Mouse (Mus musculus) olfactory bulb, adult 2 months (tissue): ENCODE results near the gene Tbc1d25.

ENCODE experiments used
- CTCF ChIP-seq: fragments of 200-500 bp; IDR thresholded peaks from 2 replicates; pipeline ENCODE4 v1.5.1; 2012; ENCODE audit warnings: low read depth, mild to moderate bottlenecking, low read length, moderate library complexity; ENCODE audit not compliant: insufficient read depth
- POLR2A ChIP-seq: fragments of 200-500 bp; IDR thresholded peaks from 2 replicates; pipeline ENCODE4 v1.6.1; 2012; ENCODE audit warnings: mild to moderate bottlenecking, low read depth, low read length, moderate library complexity; ENCODE audit not compliant: insufficient read depth

DNA sequence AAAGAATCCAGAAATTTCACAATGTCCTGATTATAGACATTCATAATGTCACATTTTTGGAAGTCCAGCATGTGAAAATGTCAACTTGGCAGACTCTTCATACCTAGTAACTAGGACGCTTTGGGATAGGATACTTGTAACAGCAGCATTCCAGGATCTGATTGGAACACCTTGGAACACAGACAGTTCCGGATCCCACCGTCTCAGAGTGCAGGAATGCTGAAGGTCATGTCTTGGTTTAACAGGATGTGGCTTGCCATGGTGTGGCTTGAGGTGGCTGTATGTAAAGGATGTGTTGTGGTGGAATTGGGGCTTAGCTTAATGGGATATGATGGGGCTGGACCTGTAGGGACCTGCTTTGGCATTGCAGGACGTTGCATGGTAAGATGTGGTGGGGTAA lies 29.1 kb upstream of the Tbc1d25 start:
- no peak for TF ChIP-seq POLR2A
- no peak for TF ChIP-seq CTCF
